Mouse (Mus musculus): ENCODE data around the gene Lrg1.

Gene Lrg1

DNA sequence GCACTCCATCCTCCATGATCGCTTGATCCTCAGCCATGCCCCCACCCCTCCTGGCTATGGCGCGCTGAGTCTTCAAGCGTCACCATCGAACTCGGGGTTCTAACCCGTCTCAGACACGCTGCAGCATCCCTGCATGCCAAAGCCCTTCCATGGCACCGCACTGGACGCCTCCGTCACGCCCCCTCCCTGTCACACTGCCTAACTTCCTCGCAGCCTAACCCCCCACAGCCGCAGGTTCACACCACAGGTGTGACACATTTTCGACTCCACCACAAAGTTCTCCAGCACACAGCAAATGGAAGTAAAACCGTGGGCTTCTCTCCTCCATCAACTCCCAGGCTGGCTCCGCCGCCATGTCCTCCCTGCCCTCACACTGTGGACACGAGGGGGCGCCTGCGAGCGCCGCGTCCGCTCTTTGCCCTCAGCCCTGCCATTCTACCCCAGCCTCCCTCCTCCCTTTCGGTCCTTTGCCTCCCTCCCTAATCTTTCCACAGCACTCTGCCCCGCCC lies 12.7 kb upstream of the Lrg1 start:
- DNase-seq, result peak; percentile 92

DNA sequence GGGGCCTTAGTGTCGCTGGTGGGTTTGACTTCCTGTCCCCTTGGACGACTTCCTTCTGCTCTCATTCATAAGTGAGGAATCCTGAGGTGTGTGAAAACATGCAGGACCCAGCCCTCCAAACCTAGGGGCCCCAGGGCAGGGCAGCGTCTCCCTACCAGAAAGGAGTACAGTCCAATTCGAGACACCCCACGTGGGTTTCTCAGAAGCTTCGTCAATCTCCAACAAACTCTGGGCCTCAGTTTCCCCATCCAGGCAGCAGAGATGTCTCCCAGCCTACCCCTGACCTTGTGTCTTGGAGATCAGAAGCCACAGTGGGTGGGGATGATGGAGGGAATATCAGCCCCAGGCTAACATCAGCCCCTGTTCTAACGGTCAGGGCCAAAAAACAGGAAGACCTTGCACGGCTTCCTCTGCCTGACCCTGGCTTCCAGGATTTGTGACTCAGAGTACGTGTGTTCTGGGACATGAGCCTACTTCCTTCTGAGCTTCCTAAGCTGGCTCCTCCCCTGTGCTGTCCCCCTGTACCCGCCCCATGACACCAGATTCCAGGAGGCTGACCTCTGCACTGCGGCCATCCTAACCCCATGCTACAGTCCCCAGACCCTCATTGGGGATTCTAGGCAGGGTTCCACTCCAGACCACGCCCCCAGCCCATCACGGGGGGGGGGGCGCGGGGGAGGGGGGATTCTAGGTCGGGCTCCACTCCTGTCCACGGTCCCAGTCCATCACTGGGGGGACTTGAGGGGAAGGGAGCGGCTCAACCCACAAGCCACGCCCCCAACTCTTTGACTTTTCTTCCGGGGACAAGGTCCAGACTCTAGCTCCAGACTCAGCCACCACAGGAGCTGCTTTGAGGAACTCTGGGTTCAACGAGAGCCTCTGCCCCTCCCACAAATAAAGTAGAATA lies 11.9 kb upstream of the Lrg1 start:
- peak; percentile 48 for DNase-seq

DNA sequence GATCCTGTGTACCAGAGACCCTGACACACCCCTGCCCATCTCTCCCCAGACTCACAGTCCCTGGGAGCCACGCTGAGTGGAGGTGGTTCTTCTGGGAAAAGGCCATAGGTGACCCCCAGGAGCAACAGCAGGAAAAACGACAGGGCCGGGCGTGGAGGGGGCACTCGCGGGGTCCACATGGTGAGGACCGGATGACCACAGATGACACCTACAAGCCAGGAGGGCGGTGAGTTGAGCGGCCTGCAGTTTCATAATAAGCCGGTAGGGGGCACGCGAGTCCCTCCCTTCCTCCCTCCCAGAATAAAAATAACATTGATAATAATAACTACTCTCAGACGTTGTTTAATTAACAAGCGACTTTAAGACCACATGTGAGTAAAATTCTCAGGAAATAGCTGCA lies 10.9 kb upstream of the Lrg1 start:
- peak; percentile 81 for DNase-seq

DNA sequence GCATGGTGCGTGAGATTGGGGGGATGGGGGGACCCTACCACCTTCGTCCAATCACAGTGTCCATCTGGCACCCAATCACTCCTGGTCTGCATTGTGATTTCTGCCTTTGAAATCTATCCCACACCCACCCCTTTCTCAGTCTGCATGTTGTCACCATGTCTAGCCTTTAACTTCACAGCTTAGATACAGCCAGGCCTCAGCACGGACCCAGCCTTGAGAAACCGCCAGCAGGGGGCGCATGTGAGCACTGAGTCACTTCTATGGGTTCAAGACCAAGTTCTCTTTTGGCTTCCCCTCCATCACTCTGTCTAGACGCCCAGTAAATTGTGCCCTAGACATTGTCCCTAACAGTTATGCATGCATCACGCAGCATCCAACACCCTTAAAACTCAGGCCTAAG lies 10.0 kb upstream of the Lrg1 start:
- DNase-seq, result peak; percentile 91

DNA sequence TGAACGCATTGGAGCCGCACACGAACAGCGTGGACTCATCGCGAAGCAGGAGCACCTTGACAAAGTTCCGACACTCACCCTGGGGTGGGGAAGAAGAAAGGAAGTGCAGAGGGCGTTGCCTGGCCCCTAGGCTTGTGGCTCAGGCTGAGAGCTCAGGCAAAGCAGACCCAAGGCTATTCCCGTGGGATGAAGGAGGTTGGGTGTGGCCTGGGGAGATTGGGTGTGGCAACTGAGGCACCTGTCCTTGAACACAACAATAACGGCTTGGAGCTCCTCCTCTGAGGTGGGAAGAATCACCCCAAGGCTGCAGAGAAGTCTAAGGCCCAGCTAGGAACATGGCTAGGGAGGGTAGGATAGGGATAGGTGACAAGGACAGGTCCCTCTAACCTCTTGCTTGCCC lies 9.3 kb upstream of the Lrg1 start:
- DNase-seq, result no peak

DNA sequence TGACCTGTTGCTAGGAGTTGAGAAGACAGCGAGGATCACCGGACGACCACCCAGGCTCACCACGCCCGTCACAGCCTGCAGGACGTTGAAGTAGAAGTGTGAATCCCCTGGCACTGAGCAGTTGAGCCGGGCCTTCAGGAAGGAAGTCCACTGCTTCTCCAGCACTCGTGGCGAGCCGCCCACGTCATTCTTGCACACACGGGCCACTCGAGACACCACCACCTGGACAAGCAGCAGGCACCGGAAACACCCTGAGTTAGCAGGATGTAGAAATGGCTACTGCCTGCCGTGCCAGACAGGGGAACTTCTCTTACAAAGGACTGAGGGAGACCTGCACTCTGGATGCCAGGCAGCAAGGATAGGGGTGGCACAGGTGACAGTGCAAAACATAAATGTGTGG lies 6.4 kb upstream of the Lrg1 start:
- DNase-seq, result no peak

DNA sequence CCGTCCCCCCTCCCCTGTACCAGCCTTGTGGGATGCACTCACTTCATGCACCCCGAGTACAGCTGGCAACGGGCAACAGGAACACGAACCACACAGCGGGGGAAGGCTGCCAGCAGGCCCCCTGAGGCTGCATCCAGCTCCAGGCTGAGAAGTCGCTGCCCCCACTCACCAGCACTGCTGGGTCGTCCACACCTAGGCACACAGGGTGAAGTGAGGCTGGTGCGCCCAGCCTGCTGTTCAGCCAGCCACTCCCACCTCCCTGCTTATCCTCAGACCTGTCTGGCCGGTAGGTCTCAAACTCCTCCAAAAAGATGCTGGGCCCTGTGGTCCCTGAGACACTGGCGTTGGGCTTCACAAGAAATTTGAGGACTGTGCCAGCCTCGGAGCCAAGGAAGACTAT lies 4.4 kb upstream of the Lrg1 start:
- DNase-seq, result no peak

DNA sequence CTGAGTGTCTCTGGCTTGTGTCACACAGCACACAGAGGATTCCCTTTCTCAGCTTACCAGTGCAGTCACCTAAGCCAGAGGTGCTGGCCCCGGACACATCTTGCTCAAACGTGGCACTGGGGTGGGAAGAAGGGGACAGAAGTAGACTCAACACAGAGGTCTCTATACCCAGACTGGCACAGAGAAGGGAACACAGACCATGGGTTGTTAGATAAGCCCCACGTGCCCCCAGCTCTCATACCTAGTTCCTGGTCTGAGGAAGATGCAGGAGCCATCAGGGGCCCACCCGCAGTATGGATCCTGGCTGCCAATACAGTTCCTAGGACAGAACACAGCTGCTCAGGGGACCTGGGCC lies 3.5 kb upstream of the Lrg1 start:
- DNase-seq, result no peak

DNA sequence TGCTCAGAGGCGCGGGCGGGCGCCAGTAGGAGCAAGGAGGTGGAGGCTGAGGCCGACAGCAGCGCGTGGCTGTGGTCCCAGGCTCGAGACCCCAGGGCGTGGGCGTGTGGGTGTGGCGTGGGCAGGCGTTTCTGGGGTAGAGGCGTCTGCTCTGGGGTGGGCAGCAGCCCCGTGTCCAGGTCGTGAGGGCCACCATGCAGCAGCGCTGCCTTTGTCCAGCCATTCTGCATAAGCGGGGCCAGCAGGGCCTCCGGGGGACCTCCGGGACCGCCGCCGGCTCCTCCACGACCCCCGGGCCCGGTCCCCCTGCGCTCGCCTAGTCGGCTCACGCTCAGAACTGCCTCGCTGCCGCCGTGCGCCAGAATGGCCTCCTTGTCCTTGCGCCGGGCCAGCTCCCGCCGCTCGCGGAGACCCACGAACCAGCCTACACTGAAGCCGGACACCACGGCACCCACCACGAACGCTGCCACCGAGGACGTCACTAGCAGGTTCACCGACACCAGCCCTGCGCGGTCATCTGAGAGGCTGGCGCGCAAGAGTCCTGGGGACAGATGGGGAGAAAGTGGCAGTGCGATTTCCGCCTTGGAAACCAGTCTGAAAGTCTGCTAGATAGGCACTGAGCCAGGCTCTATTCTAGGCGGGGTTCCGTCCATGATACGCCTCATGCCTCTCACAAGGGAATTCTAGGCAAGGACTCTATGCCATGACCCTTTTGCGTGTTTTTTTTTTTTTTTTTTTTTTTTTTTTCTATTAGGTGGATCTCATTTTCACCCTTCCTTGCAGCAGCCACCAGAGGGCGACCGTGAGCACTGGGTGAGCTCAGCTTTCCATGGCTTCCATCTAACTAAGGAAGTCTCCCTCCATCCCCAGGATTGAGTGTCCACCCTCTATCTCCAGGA lies 2.8 kb upstream of the Lrg1 start:
- peak; percentile 82 for DNase-seq

DNA sequence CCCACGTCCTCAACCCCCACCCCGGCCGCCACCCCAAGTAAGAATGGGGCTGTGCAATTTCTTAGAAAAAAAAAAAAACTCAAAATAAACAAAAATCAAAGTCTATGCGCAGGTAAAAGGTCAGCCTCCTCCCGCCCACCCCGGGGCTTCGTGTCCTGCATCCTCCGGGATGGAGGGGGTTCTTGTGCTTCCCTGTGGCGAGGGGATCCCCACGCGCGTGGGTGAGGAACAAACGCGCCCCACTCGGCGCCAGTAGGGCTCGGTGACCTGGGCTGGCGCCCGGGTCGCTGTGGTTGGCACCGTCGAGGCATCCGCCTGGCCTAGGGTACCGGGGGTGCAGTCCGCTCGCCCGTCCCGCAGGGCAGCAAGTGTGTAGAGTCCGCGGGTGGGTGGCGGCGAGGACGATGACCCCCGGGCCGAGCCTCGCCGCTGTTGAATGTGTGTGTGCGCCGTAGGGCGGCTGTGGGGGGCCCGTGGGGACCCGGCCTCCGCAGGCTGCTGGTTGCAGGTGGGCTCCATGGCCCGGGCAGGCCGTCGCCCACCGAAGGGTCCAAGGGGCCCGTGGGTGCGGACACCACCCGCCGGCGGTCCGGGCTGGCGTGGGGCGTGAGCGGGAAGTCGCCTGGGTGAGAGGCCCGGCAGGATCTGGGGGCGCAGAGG lies 2.0 kb upstream of the Lrg1 start:
- DNase-seq, result no peak

DNA sequence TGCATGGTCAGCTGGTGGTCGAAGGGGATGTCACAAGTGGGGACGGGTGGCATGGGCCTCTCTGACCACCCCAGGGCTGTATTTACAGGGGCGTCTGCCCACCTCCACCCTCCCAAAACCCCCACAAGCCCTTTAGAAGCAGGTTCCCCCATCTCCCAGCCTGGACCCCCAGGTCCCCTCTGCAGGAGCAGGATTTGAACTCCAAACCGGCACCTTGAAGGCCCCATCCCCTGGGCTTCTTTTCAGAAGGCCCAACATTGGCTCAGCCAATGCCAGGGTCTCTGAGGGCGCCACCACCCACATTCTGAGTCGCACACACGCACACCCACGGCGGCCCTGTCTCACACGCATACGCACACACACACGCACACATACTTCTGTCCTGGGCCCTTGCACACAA lies 1.4 kb upstream of the Lrg1 start:
- no peak for DNase-seq

DNA sequence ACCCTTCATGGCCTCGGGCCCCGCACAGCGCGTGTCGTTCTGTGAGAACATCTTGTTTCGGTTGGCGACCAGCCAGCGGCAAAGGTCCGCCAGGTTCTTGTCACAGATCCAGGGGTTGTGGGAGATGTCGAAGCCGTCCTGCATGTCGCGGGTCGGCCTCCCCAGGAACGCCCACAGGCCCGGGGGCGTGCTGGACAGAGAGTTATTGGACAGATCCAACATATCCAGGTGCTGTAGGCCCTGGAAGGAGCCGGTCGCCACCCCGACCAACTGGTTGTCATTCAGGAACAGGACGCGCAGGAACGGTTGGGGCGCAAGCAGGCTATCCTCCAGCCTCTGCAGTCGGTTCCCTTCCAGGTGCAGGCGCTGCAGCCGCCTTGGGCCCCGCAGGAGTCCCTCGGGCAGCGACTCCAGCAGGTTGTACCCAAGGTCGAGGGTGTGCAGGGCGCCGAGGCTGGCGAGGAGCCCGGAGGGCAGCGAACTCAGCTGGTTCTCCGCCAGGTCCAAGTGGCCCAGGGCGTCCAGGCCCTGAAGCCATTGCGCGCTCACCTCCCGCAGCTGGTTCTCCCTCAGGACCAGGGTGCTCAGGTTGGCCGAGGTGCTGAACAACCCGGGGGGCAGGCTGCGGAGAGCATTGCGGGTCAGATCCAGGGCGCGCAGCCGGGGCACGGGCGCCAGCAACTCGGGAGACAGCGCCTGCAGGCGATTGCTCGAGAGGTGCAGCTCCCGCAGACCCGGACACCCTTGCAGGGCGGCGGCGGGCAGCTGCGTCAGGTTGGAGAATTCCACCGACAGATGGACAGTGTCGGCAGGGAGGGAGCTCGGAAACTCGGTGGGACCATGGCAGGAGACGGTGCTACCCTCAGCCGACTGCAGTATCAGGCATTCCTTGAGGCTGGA lies 1.6 kb downstream of the Lrg1 start:
- no peak for DNase-seq

DNA sequence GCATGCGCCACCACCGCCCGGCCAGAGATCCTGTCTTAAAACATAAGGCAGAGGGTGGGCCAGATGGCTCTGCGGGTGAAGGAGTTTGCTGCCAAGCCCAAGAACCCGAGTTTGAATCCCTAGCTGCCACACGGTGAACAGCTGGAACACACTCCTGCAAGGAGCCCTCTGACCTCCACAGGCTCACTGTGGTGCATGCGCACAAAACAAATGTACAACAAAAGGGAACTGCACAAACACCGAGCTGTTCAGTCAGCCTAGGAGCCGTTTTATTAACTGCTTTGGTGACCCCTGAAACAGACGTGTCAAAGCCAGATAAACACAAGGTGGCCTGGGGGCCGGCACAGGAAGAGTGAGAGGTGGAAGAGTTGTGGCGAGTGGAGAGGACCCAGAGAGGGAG lies 2.4 kb downstream of the Lrg1 start:
- DNase-seq, result no peak

DNA sequence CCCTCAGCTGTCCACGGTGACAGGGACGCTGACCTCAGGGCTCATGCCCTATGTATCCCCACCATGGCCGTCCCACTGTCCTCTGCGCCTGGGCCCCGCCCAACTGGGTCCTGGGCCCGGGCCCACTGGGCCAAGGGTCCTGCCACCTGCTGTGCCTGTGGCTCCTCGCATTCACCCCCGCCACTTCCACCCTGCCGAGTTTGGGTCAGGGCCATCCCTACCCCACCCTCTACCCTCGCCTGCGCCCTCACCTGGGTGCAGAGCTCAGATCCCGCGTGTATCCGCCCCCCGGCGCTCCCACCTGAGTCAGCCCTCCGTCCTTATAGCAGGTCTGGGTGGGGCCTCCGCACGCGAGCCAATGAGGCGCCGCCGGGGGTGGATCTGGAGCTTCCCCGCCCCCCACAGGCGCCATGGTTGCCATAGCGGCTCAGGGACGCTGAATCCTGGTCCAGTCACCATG lies 4.5 kb downstream of the Lrg1 start, which contains the start of gene Plin5:
Gene Plin5, minus strand, starts transcription at position 346 of the 460 bp plus-strand sequence.
- peak; percentile 54 for DNase-seq

DNA sequence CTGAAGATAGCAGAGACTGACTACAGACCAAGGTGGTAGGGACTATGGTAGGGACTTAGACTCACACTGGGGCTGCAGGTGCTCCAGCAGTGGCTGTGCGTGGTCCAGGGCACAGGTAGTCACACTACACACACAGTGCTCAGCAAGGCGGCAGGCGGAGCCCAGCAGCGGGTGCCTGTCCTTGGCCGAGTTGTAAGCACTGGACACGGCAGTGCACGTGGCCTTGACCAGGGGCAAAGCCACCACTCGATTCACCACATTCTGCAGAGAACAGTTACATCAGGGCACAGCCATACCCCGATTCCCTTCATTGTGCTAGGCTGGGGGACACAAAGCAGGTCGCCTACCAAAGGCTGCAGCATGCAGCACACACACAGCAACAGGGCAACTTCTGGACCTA lies 5.6 kb downstream of the Lrg1 start:
- DNase-seq, result no peak

DNA sequence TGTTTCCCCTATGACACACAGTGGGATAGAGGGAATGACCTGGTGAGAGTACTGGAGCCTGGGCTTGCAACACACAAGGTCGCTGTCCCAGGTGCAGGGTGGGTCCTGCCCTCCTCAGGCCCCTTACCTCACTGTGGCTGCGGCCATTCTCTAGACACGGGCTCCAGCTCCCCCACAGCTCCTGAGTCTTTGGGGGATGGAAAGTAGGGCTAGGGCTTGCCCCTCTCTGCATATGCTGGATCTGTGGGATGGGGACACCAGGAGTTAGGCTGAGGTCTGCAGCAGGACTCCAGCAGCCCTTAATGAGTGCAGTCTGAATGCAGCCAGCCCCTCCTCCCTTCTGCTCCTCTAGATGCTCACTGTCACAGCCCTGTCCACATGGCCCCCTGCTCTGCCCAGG lies 9.1 kb downstream of the Lrg1 start:
- DNase-seq, result no peak

DNA sequence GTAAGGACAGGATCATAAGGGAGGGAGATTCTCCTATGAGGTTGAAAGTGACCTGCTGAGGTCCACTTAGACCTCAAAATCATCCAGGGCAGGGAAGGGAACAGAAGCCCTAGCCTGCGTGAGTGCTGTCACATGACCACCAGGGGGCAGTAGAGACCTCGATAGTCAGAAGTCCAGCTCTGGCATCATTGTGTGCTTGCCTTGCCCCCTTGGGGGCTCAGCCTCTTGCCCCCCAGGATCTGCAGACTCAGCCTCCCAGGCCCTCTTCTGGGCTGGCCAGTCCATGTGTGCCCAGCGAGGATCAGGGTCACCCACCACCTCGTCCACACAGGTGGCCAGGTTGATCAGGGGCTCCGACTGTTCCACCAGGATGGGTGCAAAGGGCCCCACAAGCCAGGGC lies 9.9 kb downstream of the Lrg1 start:
- peak; percentile 78 for DNase-seq

DNA sequence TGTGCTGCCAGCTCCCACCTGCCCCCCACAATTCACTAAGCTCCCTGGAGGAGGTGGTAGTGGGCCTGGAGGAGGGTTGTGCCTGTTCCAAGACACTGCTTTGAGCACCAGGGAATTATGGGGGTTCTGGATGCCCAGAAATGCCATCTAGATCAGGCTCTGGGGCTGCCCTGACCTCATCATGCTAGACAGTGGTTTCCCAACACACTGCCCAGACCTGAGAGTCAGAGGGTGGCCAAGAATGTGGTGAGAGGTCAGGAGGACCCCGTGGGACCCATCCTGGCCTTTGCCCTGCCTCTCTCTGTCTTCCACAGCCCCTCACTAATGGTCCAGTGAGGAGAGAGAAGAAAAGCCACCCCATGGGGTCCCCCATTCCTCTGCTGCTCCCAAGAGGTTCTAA lies 10.8 kb downstream of the Lrg1 start:
- DNase-seq, result no peak

DNA sequence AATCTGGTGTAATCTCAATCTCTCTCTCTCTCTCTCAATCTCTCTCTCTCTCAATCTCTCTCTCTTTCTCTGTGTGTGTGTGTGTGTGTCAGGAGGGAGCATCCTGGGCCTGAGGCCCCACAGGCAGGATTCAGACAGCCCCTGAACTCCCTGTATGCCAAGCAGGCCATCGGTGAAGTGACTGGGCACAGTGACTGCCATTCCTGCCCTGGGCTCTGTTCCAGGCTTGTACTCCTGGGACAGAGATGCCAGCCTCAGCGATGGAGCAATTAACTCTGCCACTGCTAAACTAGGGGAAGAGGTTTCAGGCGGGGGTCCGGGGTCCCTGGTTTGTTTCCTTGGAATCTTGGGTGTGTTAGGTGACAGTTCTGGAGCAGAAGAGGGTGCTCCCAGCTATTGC lies 11.2 kb downstream of the Lrg1 start:
- DNase-seq, result no peak

DNA sequence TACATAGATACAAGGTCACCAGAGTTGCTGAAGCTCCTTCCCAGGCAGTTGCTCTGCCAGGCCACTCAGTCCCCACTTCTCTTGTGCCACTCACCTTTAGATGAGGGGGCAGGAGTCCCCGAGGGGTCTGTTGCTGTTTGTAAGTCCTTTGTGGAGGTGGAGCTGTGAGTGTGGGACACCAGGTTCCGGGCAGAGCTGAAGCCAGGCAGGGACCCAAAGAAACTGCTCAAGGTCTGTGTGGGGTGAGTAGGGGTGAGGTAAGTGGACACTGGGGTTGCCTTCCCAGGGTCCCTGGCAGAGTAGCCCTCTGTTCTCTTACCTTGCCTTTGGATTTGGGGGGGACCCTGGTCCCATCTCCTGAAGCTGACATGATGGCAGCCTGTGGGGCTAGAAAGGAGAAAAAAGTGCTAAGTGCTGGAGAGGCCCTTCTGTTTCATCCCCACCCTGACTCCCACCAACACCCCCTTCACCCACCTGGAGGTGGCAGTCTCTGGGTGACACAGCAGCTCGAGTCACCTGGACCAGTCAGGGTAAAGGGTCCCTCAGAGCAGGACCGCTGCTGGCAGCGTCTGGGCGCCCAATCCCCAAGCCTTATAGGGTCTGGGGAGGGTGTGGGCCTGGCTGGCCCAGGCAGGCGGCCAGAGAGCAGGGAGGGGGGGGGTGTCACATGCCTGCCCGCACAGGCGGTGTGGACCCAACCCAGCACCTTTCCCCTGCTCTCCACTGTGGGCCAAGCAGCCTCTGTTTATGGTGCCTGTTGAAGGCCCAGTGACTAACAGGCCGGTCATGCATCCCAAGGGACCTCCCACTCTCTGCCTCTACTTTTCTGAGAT lies 12.4 kb downstream of the Lrg1 start, which contains the start of gene Plin4:
Gene Plin4, minus strand, starts transcription at position 585 of the 833 bp plus-strand sequence.
- no peak for DNase-seq

All from thymus, postnatal 4 days (tissue).